Mouse (Mus musculus) thymus, postnatal 4 days (tissue): ENCODE results near the gene Pms2.

Source experiments
- DNase-seq: peaks from one replicate; pipeline ENCODE4 v3.0.0; 2021

Pms2 gene

GRCm38 (mm10) chr5:143933414-143933813, 23.6 kb downstream of the Pms2 start:
- DNase-seq: no peak

- no peak for DNase-seq
Observed at GRCm38 (mm10) chr5:143933875-143934274, 24.1 kb downstream of the Pms2 start.

- DNase-seq: no peak
Observed at GRCm38 (mm10) chr5:143936156-143936555, 26.4 kb downstream of the Pms2 start.

GRCm38 (mm10) chr5:143941588-143941987, 31.8 kb downstream of the Pms2 start:
- DNase-seq: no peak

GRCm38 (mm10) chr5:143943231-143944125, 33.7 kb downstream of the Pms2 start:
- no peak for DNase-seq

- no peak for DNase-seq
Observed at GRCm38 (mm10) chr5:143948361-143948760, 38.6 kb downstream of the Pms2 start.

- no peak for DNase-seq
Observed at GRCm38 (mm10) chr5:143950016-143950415, 40.3 kb downstream of the Pms2 start.

GRCm38 (mm10) chr5:143957101-143957500, 47.3 kb downstream of the Pms2 start:
- DNase-seq: no peak

- DNase-seq: no peak
Observed at GRCm38 (mm10) chr5:143959551-143959950, 49.8 kb downstream of the Pms2 start.

GRCm38 (mm10) chr5:143961176-143961575, 51.4 kb downstream of the Pms2 start:
- DNase-seq: no peak

- DNase-seq: no peak
Observed at GRCm38 (mm10) chr5:143965586-143966345, 56.0 kb downstream of the Pms2 start.

- no peak for DNase-seq
Observed at GRCm38 (mm10) chr5:143966671-143967070, 56.9 kb downstream of the Pms2 start.

GRCm38 (mm10) chr5:143972628-143973027, 62.9 kb downstream of the Pms2 start:
- no peak for DNase-seq

GRCm38 (mm10) chr5:143974931-143975630, 65.3 kb downstream of the Pms2 start:
- peak; percentile 74 for DNase-seq

- DNase-seq: no peak
Observed at GRCm38 (mm10) chr5:143975631-143975933, 65.8 kb downstream of the Pms2 start.

GRCm38 (mm10) chr5:143976232-143976631, 66.5 kb downstream of the Pms2 start:
- no peak for DNase-seq

- no peak for DNase-seq
Observed at GRCm38 (mm10) chr5:143976726-143977431, 67.1 kb downstream of the Pms2 start.

GRCm38 (mm10) chr5:143980858-143981257, 71.1 kb downstream of the Pms2 start:
- no peak for DNase-seq

- no peak for DNase-seq
Observed at GRCm38 (mm10) chr5:143982361-143982760, 72.6 kb downstream of the Pms2 start.
